In genomic region chr11:96073295-96073993, GRCm38 (mm10) we compare ENCODE assay signal across 10 mouse cellular contexts. TPM values are rescaled to one million over a fixed set of nuclear protein-coding genes. Genes with fewer than 3 reads are reported as not detected.
A peak's percentile ranks its signal among the peaks of the same experiment; 100 is the strongest.
DNase-seq lines count a peak whose midpoint lies in the region; ATAC-seq lines count a peak whose summit lies in the region.
"Had no signal": no experiment of that assay in that cellular context is flagged by ENCODE, and none has a peak within 500 bp of the region (broad histone marks: within the 10 kb centered on the region; RNA-seq: fewer than 3 reads in every experiment).

No protein-coding gene starts in this region.

- H3K36me3 ChIP-seq in limb, embryonic 12.5 days: peaks cover 33% of the 10 kb centered on the region
- peaks cover 37% of the 10 kb centered on the region for H3K36me3 ChIP-seq in limb, embryonic 10.5 days
- peaks cover 16% of the 10 kb centered on the region; the same call in 1 of the 2 replicates for H3K36me3 ChIP-seq in heart, embryonic 15.5 days
- peaks cover 35% of the 10 kb centered on the region for H3K36me3 ChIP-seq in limb, embryonic 13.5 days
- peaks cover 5% of the 10 kb centered on the region; the same call in 1 of the 2 replicates for H3K36me3 ChIP-seq in stomach, embryonic 15.5 days

- WGBS in limb, embryonic 12.5 days: 75% methylated on average over 9 of the region's 9 CpGs
- 86% methylated on average over 9 of the region's 9 CpGs for WGBS in limb, embryonic 10.5 days
- WGBS in heart, embryonic 15.5 days: 68% methylated on average over 9 of the region's 9 CpGs
- WGBS in limb, embryonic 13.5 days: 86% methylated on average over 9 of the region's 9 CpGs
- 80% methylated on average over 9 of the region's 9 CpGs for WGBS in stomach, embryonic 15.5 days

- DNase-seq in limb, embryonic 10.5 days (ENCODE audit: low spot score): no peak
- no peak for DNase-seq in adrenal gland, adult 8-10 months
- DNase-seq in left cerebral cortex, postnatal 14 days (ENCODE audit: low spot score in 2 of 2): no peak

- intact Hi-C loops in left cerebral cortex, postnatal 14 days (cut with DNase I): no loop called here

- H3K27me3 ChIP-seq in limb, embryonic 12.5 days: no peaks in the 10 kb centered on the region
- H3K27me3 ChIP-seq in limb, embryonic 10.5 days (ENCODE audit: low read depth, poor library complexity, severe bottlenecking): no peaks in the 10 kb centered on the region
- H3K27me3 ChIP-seq in heart, embryonic 15.5 days: no peaks in the 10 kb centered on the region
- no peaks in the 10 kb centered on the region for H3K27me3 ChIP-seq in limb, embryonic 13.5 days
- H3K27me3 ChIP-seq in stomach, embryonic 15.5 days (replicated peaks): no peaks in the 10 kb centered on the region

- no peak overlapping the region for H3K9ac ChIP-seq in limb, embryonic 12.5 days (replicated peaks)
- H3K9ac ChIP-seq in heart, embryonic 15.5 days: peak overlapping the region; percentile 77
- peak overlapping the region; percentile 83 for H3K9ac ChIP-seq in limb, embryonic 13.5 days
- H3K9ac ChIP-seq in stomach, embryonic 15.5 days: no peak overlapping the region

- peaks cover 10% of the 10 kb centered on the region for H3K4me1 ChIP-seq in limb, embryonic 12.5 days (replicated peaks)
- peaks cover 23% of the 10 kb centered on the region for H3K4me1 ChIP-seq in limb, embryonic 10.5 days
- peaks cover 17% of the 10 kb centered on the region for H3K4me1 ChIP-seq in heart, embryonic 15.5 days (replicated peaks)
- peaks cover 14% of the 10 kb centered on the region for H3K4me1 ChIP-seq in limb, embryonic 13.5 days
- peaks cover 12% of the 10 kb centered on the region; the same call in 1 of the 2 replicates for H3K4me1 ChIP-seq in stomach, embryonic 15.5 days

- peak overlapping the region; percentile 84; the same call in 1 of the 2 replicates for H3K4me2 ChIP-seq in limb, embryonic 12.5 days
- peak overlapping the region; percentile 59 for H3K4me2 ChIP-seq in heart, embryonic 15.5 days
- H3K4me2 ChIP-seq in limb, embryonic 13.5 days (replicated peaks): peak overlapping the region; percentile 92
- H3K4me2 ChIP-seq in stomach, embryonic 15.5 days: peak overlapping the region; percentile 79; the same call in 1 of the 2 replicates

- no peak for ATAC-seq in limb, embryonic 12.5 days (ENCODE audit: insufficient number of reproducible peaks, insufficient read depth, low FRiP score, low TSS enrichment, low read depth)
- no peak for ATAC-seq in heart, embryonic 15.5 days (replicated peaks; ENCODE audit: insufficient number of reproducible peaks, insufficient read depth, low FRiP score, low read depth)
- no peak for ATAC-seq in limb, embryonic 13.5 days (ENCODE audit: low FRiP score, low read depth)
- no peak for ATAC-seq in stomach, embryonic 15.5 days (ENCODE audit: insufficient read depth, low FRiP score, low read depth)

- no peak overlapping the region for H3K27ac ChIP-seq in limb, embryonic 12.5 days
- H3K27ac ChIP-seq in limb, embryonic 10.5 days: no peak overlapping the region
- H3K27ac ChIP-seq in heart, embryonic 15.5 days: peak overlapping the region; percentile 89
- H3K27ac ChIP-seq in limb, embryonic 13.5 days: no peak overlapping the region
- H3K27ac ChIP-seq in stomach, embryonic 15.5 days: no peak overlapping the region

- H3K9me3 ChIP-seq in limb, embryonic 12.5 days: no peaks in the 10 kb centered on the region
- H3K9me3 ChIP-seq in limb, embryonic 10.5 days (replicated peaks): no peaks in the 10 kb centered on the region
- H3K9me3 ChIP-seq in heart, embryonic 15.5 days (replicated peaks): no peaks in the 10 kb centered on the region
- H3K9me3 ChIP-seq in limb, embryonic 13.5 days: no peaks in the 10 kb centered on the region
- no peaks in the 10 kb centered on the region for H3K9me3 ChIP-seq in stomach, embryonic 15.5 days

- H3K4me3 ChIP-seq in limb, embryonic 12.5 days (replicated peaks): no peak overlapping the region
- H3K4me3 ChIP-seq in limb, embryonic 10.5 days: no peak overlapping the region; the same call in 1 of the 2 replicates
- peak overlapping the region; percentile 75 for H3K4me3 ChIP-seq in heart, embryonic 15.5 days
- H3K4me3 ChIP-seq in limb, embryonic 13.5 days: peak overlapping the region; percentile 81; the same call in 1 of the 2 replicates
- H3K4me3 ChIP-seq in stomach, embryonic 15.5 days (replicated peaks): peak overlapping the region; percentile 85; the same call in 1 of the 2 replicates

RNA-seq across cellular contexts. Expression of gene Atp5g1, which starts 2.0 kb away (rescaled TPM):
- polyA plus RNA-seq in limb, embryonic 12.5 days (2016; fragmentation: Nextera tagmentation; extraction: Ambion mirVana): 492 and 507 TPM in 2 replicates
- 569 and 674 TPM in 2 replicates for polyA plus RNA-seq in limb, embryonic 10.5 days (2016; fragmentation: Nextera tagmentation; extraction: Ambion mirVana)
- polyA plus RNA-seq in heart, embryonic 15.5 days (2015; fragmentation: Nextera tagmentation; extraction: Ambion mirVana): 1,708 and 1,946 TPM in 2 replicates
- polyA plus RNA-seq in limb, embryonic 13.5 days (2015; fragmentation: Nextera tagmentation; extraction: Ambion mirVana): 424 and 500 TPM in 2 replicates
- polyA plus RNA-seq in stomach, embryonic 15.5 days (2015; fragmentation: Nextera tagmentation; extraction: Ambion mirVana): 718 and 882 TPM in 2 replicates
- 100 to 1,000 TPM; 227 to 500 (median 292) TPM for total RNA-seq in adrenal gland, adult 8-10 months (2022)
- total RNA-seq in left cerebral cortex, postnatal 14 days (2021): 100 to 1,000 TPM; 590 to 620 TPM

RNA-seq across cellular contexts. Expression of gene Ube2z, which starts 8.3 kb away (rescaled TPM):
- 46.0 and 50.9 TPM in 2 replicates for polyA plus RNA-seq in limb, embryonic 12.5 days (2016; fragmentation: Nextera tagmentation; extraction: Ambion mirVana)
- polyA plus RNA-seq in limb, embryonic 10.5 days (2016; fragmentation: Nextera tagmentation; extraction: Ambion mirVana): 37.5 and 38.3 TPM in 2 replicates
- polyA plus RNA-seq in heart, embryonic 15.5 days (2015; fragmentation: Nextera tagmentation; extraction: Ambion mirVana): 25.6 and 35.2 TPM in 2 replicates
- polyA plus RNA-seq in limb, embryonic 13.5 days (2015; fragmentation: Nextera tagmentation; extraction: Ambion mirVana): 39.2 and 41.4 TPM in 2 replicates
- 38.2 and 39.7 TPM in 2 replicates for polyA plus RNA-seq in stomach, embryonic 15.5 days (2015; fragmentation: Nextera tagmentation; extraction: Ambion mirVana)
- 10 to 100 TPM; 53.9 to 60.0 (median 57.0) TPM for total RNA-seq in adrenal gland, adult 8-10 months (2022)
- total RNA-seq in left cerebral cortex, postnatal 14 days (2021): 10 to 100 TPM; 54.0 to 56.1 TPM

RNA-seq across cellular contexts. Expression of gene Calcoco2, which starts 38.3 kb away (rescaled TPM):
- polyA plus RNA-seq in limb, embryonic 12.5 days (2016; fragmentation: Nextera tagmentation; extraction: Ambion mirVana): not detected in 2 replicates
- not detected in 2 replicates for polyA plus RNA-seq in limb, embryonic 10.5 days (2016; fragmentation: Nextera tagmentation; extraction: Ambion mirVana)
- polyA plus RNA-seq in heart, embryonic 15.5 days (2015; fragmentation: Nextera tagmentation; extraction: Ambion mirVana): not detected in 2 replicates
- polyA plus RNA-seq in limb, embryonic 13.5 days (2015; fragmentation: Nextera tagmentation; extraction: Ambion mirVana): not detected in 2 replicates
- 0.13 and 0.18 TPM in 2 replicates for polyA plus RNA-seq in stomach, embryonic 15.5 days (2015; fragmentation: Nextera tagmentation; extraction: Ambion mirVana)
- not detected for total RNA-seq in adrenal gland, adult 8-10 months (2022)
- total RNA-seq in left cerebral cortex, postnatal 14 days (2021): not detected
- total RNA-seq: adrenal gland, adult 2 months had no signal
- polyA plus RNA-seq: adrenal gland, adult 2 months; frontal cortex, adult 2 months; limb, embryonic 14.5 days had no signal

RNA-seq across cellular contexts. Expression of gene Snf8, which starts 38.8 kb away (rescaled TPM):
- 89.8 and 103 TPM in 2 replicates for polyA plus RNA-seq in limb, embryonic 12.5 days (2016; fragmentation: Nextera tagmentation; extraction: Ambion mirVana)
- polyA plus RNA-seq in limb, embryonic 10.5 days (2016; fragmentation: Nextera tagmentation; extraction: Ambion mirVana): 108 TPM in 2 replicates
- 65.5 and 74.2 TPM in 2 replicates for polyA plus RNA-seq in heart, embryonic 15.5 days (2015; fragmentation: Nextera tagmentation; extraction: Ambion mirVana)
- 95.0 and 98.4 TPM in 2 replicates for polyA plus RNA-seq in limb, embryonic 13.5 days (2015; fragmentation: Nextera tagmentation; extraction: Ambion mirVana)
- 87.6 and 98.6 TPM in 2 replicates for polyA plus RNA-seq in stomach, embryonic 15.5 days (2015; fragmentation: Nextera tagmentation; extraction: Ambion mirVana)
- 10 to 100 TPM; 77.6 to 95.6 (median 86.3) TPM for total RNA-seq in adrenal gland, adult 8-10 months (2022)
- 10 to 100 TPM; 87.6 to 90.0 TPM for total RNA-seq in left cerebral cortex, postnatal 14 days (2021)

RNA-seq across cellular contexts. Expression of gene Gip, which starts 49.1 kb away (rescaled TPM):
- polyA plus RNA-seq in limb, embryonic 12.5 days (2016; fragmentation: Nextera tagmentation; extraction: Ambion mirVana): not detected in 2 replicates
- polyA plus RNA-seq in limb, embryonic 10.5 days (2016; fragmentation: Nextera tagmentation; extraction: Ambion mirVana): not detected in 2 replicates
- not detected in 2 replicates for polyA plus RNA-seq in heart, embryonic 15.5 days (2015; fragmentation: Nextera tagmentation; extraction: Ambion mirVana)
- polyA plus RNA-seq in limb, embryonic 13.5 days (2015; fragmentation: Nextera tagmentation; extraction: Ambion mirVana): not detected in 2 replicates
- polyA plus RNA-seq in stomach, embryonic 15.5 days (2015; fragmentation: Nextera tagmentation; extraction: Ambion mirVana): 2.3 and 2.9 TPM in 2 replicates
- not detected for total RNA-seq in adrenal gland, adult 8-10 months (2022)
- not detected for total RNA-seq in left cerebral cortex, postnatal 14 days (2021)
- total RNA-seq: adrenal gland, adult 2 months had no signal
- polyA plus RNA-seq: adrenal gland, adult 2 months; frontal cortex, adult 2 months; limb, embryonic 14.5 days had no signal

Comparison
In these comparisons a context has a peak if more than half of its experiments do, and no peak if none do; other contexts are left out.
1. H3K4me3 ChIP-seq: peak in heart, embryonic 15.5 days (single experiment), limb, embryonic 13.5 days (single experiment) and stomach, embryonic 15.5 days (single experiment); none in limb, embryonic 12.5 days (single experiment) and limb, embryonic 10.5 days (single experiment).
2. H3K9ac ChIP-seq: peak in heart, embryonic 15.5 days (single experiment) and limb, embryonic 13.5 days (single experiment); none in limb, embryonic 12.5 days (single experiment) and stomach, embryonic 15.5 days (single experiment).
3. Peak in every context shown above with its lines, with median percentiles within 50 percentile points of each other: H3K4me2 ChIP-seq.